Mouse (Mus musculus) limb, embryonic 11.5 days (tissue): ENCODE results near the gene Nudt4. TPM values are rescaled to one million over a fixed set of nuclear protein-coding genes. Genes with fewer than 3 reads are reported as not detected.

Source experiments
- ATAC-seq: fragments of 200-750 bp; cut with Nextera tagmentation; 2 replicates; pipeline ENCODE4 v1.8.0; 2017; ENCODE audit warnings: low read depth; ENCODE audit not compliant: insufficient number of reproducible peaks, low FRiP score, low TSS enrichment
- DNase-seq: peaks from one replicate; pipeline ENCODE4 v3.0.0-alpha.2; 2015; ENCODE audit warnings: low spot score
- H3K27ac ChIP-seq: fragments of 300-500 bp; sonication (generic); replicated peaks from 2 replicates; pipeline ENCODE4 v1.5.1; 2014; ENCODE audit warnings: low read depth, mild to moderate bottlenecking, low read length
- H3K27me3 ChIP-seq: fragments of 300-500 bp; sonication (generic); 2 replicates; pipeline ENCODE4 v1.6.1; 2014; ENCODE audit warnings: mild to moderate bottlenecking, low read length, mixed read lengths; ENCODE audit not compliant: control insufficient read depth, insufficient read depth
- H3K36me3 ChIP-seq: fragments of 300-500 bp; sonication (generic); 2 replicates; pipeline ENCODE4 v1.6.1; 2014; ENCODE audit warnings: mild to moderate bottlenecking, low read length, moderate library complexity, mixed read lengths; ENCODE audit not compliant: control insufficient read depth, insufficient read depth
- H3K4me1 ChIP-seq: fragments of 300-500 bp; sonication (generic); 2 replicates; pipeline ENCODE4 v1.6.1; 2014; ENCODE audit warnings: low read length, mixed read lengths; ENCODE audit not compliant: control insufficient read depth, insufficient read depth
- H3K4me2 ChIP-seq: fragments of 300-500 bp; sonication (generic); 2 replicates; pipeline ENCODE4 v1.6.1; 2014; ENCODE audit warnings: low read depth, mild to moderate bottlenecking, moderate library complexity; ENCODE audit not compliant: severe bottlenecking
- H3K4me3 ChIP-seq: fragments of 300-500 bp; sonication (generic); 2 replicates; pipeline ENCODE4 v1.5.1; 2014; ENCODE audit warnings: low read depth, low read length
- H3K9ac ChIP-seq: fragments of 300-500 bp; sonication (generic); 2 replicates; pipeline ENCODE4 v1.6.1; 2014; ENCODE audit warnings: mild to moderate bottlenecking, low read length
- H3K9me3 ChIP-seq: fragments of 300-500 bp; sonication (generic); 2 replicates; pipeline ENCODE4 v1.6.1; 2016; ENCODE audit warnings: low read length; ENCODE audit not compliant: control insufficient read depth
- WGBS: fragments of 180-500 bp; shearing (Covaris S2); extraction: QIAGEN DNeasy Blood & Tissue Kit; methylation state at CpG from one replicate; pipeline ENCODE4 v1.1.7; 2014; 5-methylcytosine and 5-hydroxymethylcytosine counted together
- polyA plus RNA-seq: library from polyadenylated mRNA; unstranded; fragments of >200 nt; fragmentation: Nextera tagmentation; extraction: Ambion mirVana; gene quantifications from 2 replicates; pipeline ENCODE4 v1.2.1, GENCODE M21; 2014

Nudt4 gene
- polyA plus RNA-seq, 1 experiment from 2014 or later = 99.7 TPM

GRCm38 (mm10) chr10:95595852-95596639 is 32.1 kb upstream of the Nudt4 start:
- no peaks in the 10 kb centered on the region for H3K4me1 ChIP-seq
- no peaks in the 10 kb centered on the region for H3K27me3 ChIP-seq
- ATAC-seq = no peak
- no peak for DNase-seq
- H3K4me2 ChIP-seq = no peak overlapping the region
- WGBS = 53% methylated on average over 8 of the region's 8 CpGs
- H3K9me3 ChIP-seq = no peaks in the 10 kb centered on the region
- H3K9ac ChIP-seq = no peak overlapping the region
- no peak overlapping the region for H3K27ac ChIP-seq
- H3K36me3 ChIP-seq = no peaks in the 10 kb centered on the region
- no peak overlapping the region for H3K4me3 ChIP-seq

- ATAC-seq = no peak
- H3K4me3 ChIP-seq = no peak overlapping the region
- no peak for DNase-seq
- no peak overlapping the region for H3K4me2 ChIP-seq
- WGBS = 61% methylated on average over 11 of the region's 11 CpGs
- no peaks in the 10 kb centered on the region for H3K27me3 ChIP-seq
- no peaks in the 10 kb centered on the region for H3K36me3 ChIP-seq
- H3K27ac ChIP-seq = no peak overlapping the region
- H3K9ac ChIP-seq = no peak overlapping the region
- no peaks in the 10 kb centered on the region for H3K9me3 ChIP-seq
- H3K4me1 ChIP-seq = no peaks in the 10 kb centered on the region
These were observed 30.5 kb upstream of the Nudt4 start for GRCm38 (mm10) chr10:95594414-95594813.

GRCm38 (mm10) chr10:95591257-95591656 is 27.3 kb upstream of the Nudt4 start:
- H3K9ac ChIP-seq = no peak overlapping the region
- WGBS = 84% methylated on average over 4 of the region's 4 CpGs
- no peak for ATAC-seq
- no peaks in the 10 kb centered on the region for H3K36me3 ChIP-seq
- no peaks in the 10 kb centered on the region for H3K4me1 ChIP-seq
- no peak overlapping the region for H3K4me3 ChIP-seq
- no peaks in the 10 kb centered on the region for H3K9me3 ChIP-seq
- H3K27me3 ChIP-seq = no peaks in the 10 kb centered on the region
- no peak overlapping the region for H3K27ac ChIP-seq
- H3K4me2 ChIP-seq = no peak overlapping the region
- no peak for DNase-seq

- no peaks in the 10 kb centered on the region for H3K4me1 ChIP-seq
- no peak overlapping the region for H3K9ac ChIP-seq
- DNase-seq (no peak), ATAC-seq (no peak)
- whole genome bisulfite sequencing = 69% methylated on average over 6 of the region's 6 CpGs
- H3K27me3 ChIP-seq = no peaks in the 10 kb centered on the region
- no peak overlapping the region for H3K27ac ChIP-seq
- no peaks in the 10 kb centered on the region for H3K36me3 ChIP-seq
- no peak overlapping the region for H3K4me2 ChIP-seq
- no peaks in the 10 kb centered on the region for H3K9me3 ChIP-seq
- H3K4me3 ChIP-seq = no peak overlapping the region
These were observed 26.2 kb upstream of the Nudt4 start for GRCm38 (mm10) chr10:95590196-95590595.

GRCm38 (mm10) chr10:95589196-95589595 is 25.2 kb upstream of the Nudt4 start:
- no peak overlapping the region for H3K4me2 ChIP-seq
- 92% methylated on average over 4 of the region's 4 CpGs for WGBS
- no peak for ATAC-seq
- H3K9me3 ChIP-seq = no peaks in the 10 kb centered on the region
- H3K27ac ChIP-seq = no peak overlapping the region
- H3K27me3 ChIP-seq = no peaks in the 10 kb centered on the region
- no peaks in the 10 kb centered on the region for H3K36me3 ChIP-seq
- H3K9ac ChIP-seq = no peak overlapping the region
- no peak for DNase-seq
- no peak overlapping the region for H3K4me3 ChIP-seq
- no peaks in the 10 kb centered on the region for H3K4me1 ChIP-seq

GRCm38 (mm10) chr10:95587509-95588220 is 23.7 kb upstream of the Nudt4 start:
- Histone ChIP-seq H3K9ac (no peak overlapping the region), H3K4me3 (no peak overlapping the region), H3K36me3 (no peaks in the 10 kb centered on the region), H3K4me1 (no peaks in the 10 kb centered on the region), H3K27ac (no peak overlapping the region), H3K4me2 (no peak overlapping the region), H3K9me3 (no peaks in the 10 kb centered on the region), H3K27me3 (no peaks in the 10 kb centered on the region)
- ATAC-seq = no peak
- no peak for DNase-seq
- WGBS = 79% methylated on average over 8 of the region's 8 CpGs

GRCm38 (mm10) chr10:95585554-95585953 is 21.6 kb upstream of the Nudt4 start:
- ATAC-seq = no peak
- no peak overlapping the region for H3K4me2 ChIP-seq
- no peak overlapping the region for H3K4me3 ChIP-seq
- no peaks in the 10 kb centered on the region for H3K9me3 ChIP-seq
- no peaks in the 10 kb centered on the region for H3K36me3 ChIP-seq
- no peak overlapping the region for H3K27ac ChIP-seq
- WGBS = 87% methylated on average over 6 of the region's 6 CpGs
- no peak for DNase-seq
- no peak overlapping the region for H3K9ac ChIP-seq
- no peaks in the 10 kb centered on the region for H3K4me1 ChIP-seq
- H3K27me3 ChIP-seq = no peaks in the 10 kb centered on the region

- Histone ChIP-seq H3K36me3 (no peaks in the 10 kb centered on the region), H3K4me2 (no peak overlapping the region), H3K27me3 (no peaks in the 10 kb centered on the region), H3K9ac (no peak overlapping the region), H3K4me1 (no peaks in the 10 kb centered on the region), H3K27ac (no peak overlapping the region), H3K9me3 (no peaks in the 10 kb centered on the region), H3K4me3 (no peak overlapping the region)
- no peak for DNase-seq
- no peak for ATAC-seq
- WGBS = 61% methylated on average over 4 of the region's 4 CpGs
These were observed 13.6 kb upstream of the Nudt4 start for GRCm38 (mm10) chr10:95577567-95577950.
